Mouse (Mus musculus) stomach, postnatal 0 days (tissue): ENCODE data around the gene Tspan7.

Experiments used
- CTCF ChIP-seq: IDR thresholded peaks from 2 replicates; pipeline ENCODE4 v1.5.1; 2016; ENCODE audit warnings: antibody characterized with exemption, low read depth, mild to moderate bottlenecking, moderate library complexity
- EP300 ChIP-seq: optimal IDR thresholded peaks from 2 replicates; pipeline ENCODE3; 2016; ENCODE audit warnings: antibody characterized with exemption

DNA sequence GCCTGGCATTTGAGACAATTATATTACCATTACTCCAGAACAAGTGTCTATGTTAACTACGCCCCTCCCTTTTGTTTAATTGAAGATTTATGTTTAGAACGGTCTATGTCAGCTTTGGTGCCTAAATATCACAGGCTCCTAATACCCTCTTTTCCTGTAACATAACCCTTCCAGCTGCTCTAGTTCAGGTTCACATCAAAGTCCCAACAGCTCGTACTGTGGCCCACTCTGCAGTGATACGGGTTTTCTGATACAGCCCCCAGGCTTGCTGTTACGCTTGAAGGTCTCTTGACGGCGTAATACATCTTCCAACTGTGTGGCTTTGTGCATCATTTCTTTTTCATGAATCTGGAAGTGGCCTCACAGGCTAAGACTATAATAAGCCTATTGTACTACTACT is 31.5 kb downstream of the Tspan7 start:
- no peak for TF ChIP-seq EP300
- TF ChIP-seq CTCF = no peak
